Mouse (Mus musculus): ENCODE data around the gene Sephs2. TPM values are rescaled to one million over a fixed set of nuclear protein-coding genes. Genes with fewer than 3 reads are reported as not detected.

The Sephs2 gene
- polyA plus RNA-seq (2014; fragmentation: Illumina TruSeq; extraction: RNeasy Lipid Tissue Mini Kit (QIAGEN cat#74804); ENCODE audit: low read depth, low replicate concordance): 34.8 TPM

GRCm38 (mm10) chr7:127273925-127274789, at the start of gene Sephs2:
TSS of gene Sephs2 (minus strand) at chr7:127274055.

GRCm38 (mm10) chr7:127296098-127296497, 22.2 kb upstream of the Sephs2 start, which contains the start of gene Itgal:
TSS of gene Itgal (plus strand) at chr7:127296260.

GRCm38 (mm10) chr7:127260309-127261111, 13.3 kb downstream of the Sephs2 start, which contains the start of gene Dctpp1:
TSS of gene Dctpp1 (minus strand) at chr7:127260709.

DNA sequence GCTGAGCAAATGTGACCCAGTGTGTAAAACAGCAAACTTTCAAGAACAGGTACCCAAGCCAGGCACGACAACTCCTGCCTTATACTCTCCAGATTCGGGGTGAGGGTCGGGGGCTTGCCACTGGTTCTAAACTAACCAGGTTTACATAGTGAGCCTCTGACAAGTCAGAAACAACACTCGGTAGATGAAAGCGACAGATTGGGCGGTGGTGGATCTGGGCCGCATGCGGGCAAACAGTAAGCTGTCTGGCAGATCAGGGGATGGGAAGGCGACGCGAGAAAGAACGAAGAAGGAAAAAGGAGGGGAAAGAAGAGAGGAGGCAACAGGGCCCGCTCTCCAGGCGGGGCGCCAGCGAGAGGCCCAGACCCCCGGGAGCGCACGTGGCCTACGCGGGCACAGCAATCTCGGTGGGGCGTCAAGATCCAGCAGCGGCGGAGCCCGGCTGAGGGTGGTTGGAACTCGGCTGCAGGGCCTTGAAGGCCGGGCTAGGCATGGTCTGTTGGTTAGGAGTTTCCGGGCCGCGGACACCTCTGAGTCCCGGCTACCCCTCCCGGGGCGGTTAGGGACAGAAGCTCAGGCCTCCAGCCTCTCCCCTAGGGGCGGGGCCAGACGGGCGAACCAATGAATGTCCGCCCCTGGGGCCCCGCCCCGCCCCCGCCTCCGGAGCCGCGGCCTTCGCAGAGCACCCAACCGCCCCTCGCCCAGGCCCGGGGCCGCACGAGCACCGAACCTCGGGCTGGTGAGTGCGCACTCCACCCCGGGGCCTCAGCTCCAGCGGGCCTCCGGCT, 29.8 kb downstream of the Sephs2 start, which contains the start of gene Zfp771:
Gene Zfp771, plus strand, starts transcription at position 405 of the 788 bp plus-strand sequence.

GRCm38 (mm10) chr7:127232622-127233367, 41.1 kb downstream of the Sephs2 start, which contains the start of the genes Zfp553 and Sept1:
TSS of gene Zfp553 (plus strand) at chr7:127233061.
TSS of gene Sept1 (minus strand) at chr7:127233130.

Other genes starting within 250 kb of the Sephs2 start
- 78.3 TPM for gene Maz, start 247.0 kb downstream of the Sephs2 start, polyA plus RNA-seq (2014; fragmentation: Illumina TruSeq; extraction: RNeasy Lipid Tissue Mini Kit (QIAGEN cat#74804); ENCODE audit: low read depth, low replicate concordance)
- 3.2 TPM for gene Kif22, start 231.6 kb downstream of the Sephs2 start, polyA plus RNA-seq (2014; fragmentation: Illumina TruSeq; extraction: RNeasy Lipid Tissue Mini Kit (QIAGEN cat#74804); ENCODE audit: low read depth, low replicate concordance)
- 1.4 TPM for gene Zg16, start 186.7 kb downstream of the Sephs2 start, polyA plus RNA-seq (2014; fragmentation: Illumina TruSeq; extraction: RNeasy Lipid Tissue Mini Kit (QIAGEN cat#74804); ENCODE audit: low read depth, low replicate concordance)
- gene AI467606, start 182.7 kb downstream of the Sephs2 start, polyA plus RNA-seq (2014; fragmentation: Illumina TruSeq; extraction: RNeasy Lipid Tissue Mini Kit (QIAGEN cat#74804); ENCODE audit: low read depth, low replicate concordance): 12.4 TPM
- 1.2 TPM for gene Qprt, start 151.8 kb downstream of the Sephs2 start, polyA plus RNA-seq (2014; fragmentation: Illumina TruSeq; extraction: RNeasy Lipid Tissue Mini Kit (QIAGEN cat#74804); ENCODE audit: low read depth, low replicate concordance)
- gene Spn, start 136.2 kb downstream of the Sephs2 start, polyA plus RNA-seq (2014; fragmentation: Illumina TruSeq; extraction: RNeasy Lipid Tissue Mini Kit (QIAGEN cat#74804); ENCODE audit: low read depth, low replicate concordance): 1.4 TPM
- 52.6 TPM for gene Cd2bp2, start 78.0 kb downstream of the Sephs2 start, polyA plus RNA-seq (2014; fragmentation: Illumina TruSeq; extraction: RNeasy Lipid Tissue Mini Kit (QIAGEN cat#74804); ENCODE audit: low read depth, low replicate concordance)
- gene Tbc1d10b, start 65.6 kb downstream of the Sephs2 start, polyA plus RNA-seq (2014; fragmentation: Illumina TruSeq; extraction: RNeasy Lipid Tissue Mini Kit (QIAGEN cat#74804); ENCODE audit: low read depth, low replicate concordance): 27.7 TPM
- 4.2 TPM for gene Mylpf, start 65.2 kb downstream of the Sephs2 start, polyA plus RNA-seq (2014; fragmentation: Illumina TruSeq; extraction: RNeasy Lipid Tissue Mini Kit (QIAGEN cat#74804); ENCODE audit: low read depth, low replicate concordance)
- gene Zfp553, start 41.0 kb downstream of the Sephs2 start, polyA plus RNA-seq (2014; fragmentation: Illumina TruSeq; extraction: RNeasy Lipid Tissue Mini Kit (QIAGEN cat#74804); ENCODE audit: low read depth, low replicate concordance): 14.2 TPM
- gene Sept1, start 40.9 kb downstream of the Sephs2 start, polyA plus RNA-seq (2014; fragmentation: Illumina TruSeq; extraction: RNeasy Lipid Tissue Mini Kit (QIAGEN cat#74804); ENCODE audit: low read depth, low replicate concordance): 11.1 TPM
- 20.6 TPM for gene Zfp771, start 29.8 kb downstream of the Sephs2 start, polyA plus RNA-seq (2014; fragmentation: Illumina TruSeq; extraction: RNeasy Lipid Tissue Mini Kit (QIAGEN cat#74804); ENCODE audit: low read depth, low replicate concordance)
- 31.2 TPM for gene Dctpp1, start 13.3 kb downstream of the Sephs2 start, polyA plus RNA-seq (2014; fragmentation: Illumina TruSeq; extraction: RNeasy Lipid Tissue Mini Kit (QIAGEN cat#74804); ENCODE audit: low read depth, low replicate concordance)
- 2.5 TPM for gene Itgal, start 22.2 kb upstream of the Sephs2 start, polyA plus RNA-seq (2014; fragmentation: Illumina TruSeq; extraction: RNeasy Lipid Tissue Mini Kit (QIAGEN cat#74804); ENCODE audit: low read depth, low replicate concordance)
- 16.7 TPM for gene Zfp768, start 71.5 kb upstream of the Sephs2 start, polyA plus RNA-seq (2014; fragmentation: Illumina TruSeq; extraction: RNeasy Lipid Tissue Mini Kit (QIAGEN cat#74804); ENCODE audit: low read depth, low replicate concordance)
- gene Zfp747, start 102.0 kb upstream of the Sephs2 start, polyA plus RNA-seq (2014; fragmentation: Illumina TruSeq; extraction: RNeasy Lipid Tissue Mini Kit (QIAGEN cat#74804); ENCODE audit: low read depth, low replicate concordance): 6.3 TPM
- gene 9130019O22Rik, start 113.1 kb upstream of the Sephs2 start, polyA plus RNA-seq (2014; fragmentation: Illumina TruSeq; extraction: RNeasy Lipid Tissue Mini Kit (QIAGEN cat#74804); ENCODE audit: low read depth, low replicate concordance): 4.3 TPM
- 8.3 TPM for gene E430018J23Rik, start 119.6 kb upstream of the Sephs2 start, polyA plus RNA-seq (2014; fragmentation: Illumina TruSeq; extraction: RNeasy Lipid Tissue Mini Kit (QIAGEN cat#74804); ENCODE audit: low read depth, low replicate concordance)
- 6.0 TPM for gene Zfp764, start 132.8 kb upstream of the Sephs2 start, polyA plus RNA-seq (2014; fragmentation: Illumina TruSeq; extraction: RNeasy Lipid Tissue Mini Kit (QIAGEN cat#74804); ENCODE audit: low read depth, low replicate concordance)
- 13.5 TPM for gene Zfp688, start 148.0 kb upstream of the Sephs2 start, polyA plus RNA-seq (2014; fragmentation: Illumina TruSeq; extraction: RNeasy Lipid Tissue Mini Kit (QIAGEN cat#74804); ENCODE audit: low read depth, low replicate concordance)
- gene Zfp689, start 175.1 kb upstream of the Sephs2 start, polyA plus RNA-seq (2014; fragmentation: Illumina TruSeq; extraction: RNeasy Lipid Tissue Mini Kit (QIAGEN cat#74804); ENCODE audit: low read depth, low replicate concordance): 3.0 TPM
- 43.6 TPM for gene Prr14, start 185.6 kb upstream of the Sephs2 start, polyA plus RNA-seq (2014; fragmentation: Illumina TruSeq; extraction: RNeasy Lipid Tissue Mini Kit (QIAGEN cat#74804); ENCODE audit: low read depth, low replicate concordance)
- gene Fbrs, start 205.1 kb upstream of the Sephs2 start, polyA plus RNA-seq (2014; fragmentation: Illumina TruSeq; extraction: RNeasy Lipid Tissue Mini Kit (QIAGEN cat#74804); ENCODE audit: low read depth, low replicate concordance): 56.2 TPM
- gene Srcap, start 237.9 kb upstream of the Sephs2 start, polyA plus RNA-seq (2014; fragmentation: Illumina TruSeq; extraction: RNeasy Lipid Tissue Mini Kit (QIAGEN cat#74804); ENCODE audit: low read depth, low replicate concordance): 18.2 TPM
- gene Gm42715, start 245.5 kb upstream of the Sephs2 start, polyA plus RNA-seq (2014; fragmentation: Illumina TruSeq; extraction: RNeasy Lipid Tissue Mini Kit (QIAGEN cat#74804); ENCODE audit: low read depth, low replicate concordance): 12.8 TPM

Data from adipose tissue, adult 10 weeks (tissue).